Mouse (Mus musculus) kidney, adult 2 months (tissue): ENCODE data around the gene Hba-a2. TPM values are rescaled to one million over a fixed set of nuclear protein-coding genes. Genes with fewer than 3 reads are reported as not detected.

Source experiments
- DNase-seq: peaks from one replicate; pipeline ENCODE4 v3.0.0; 2021
- H3K27ac ChIP-seq: fragments of 200-500 bp; 2 replicates; pipeline ENCODE4 v1.5.1; 2012; ENCODE audit warnings: low read depth, low read length, control low read depth, inconsistent platforms; ENCODE audit not compliant: insufficient read depth
- H3K27me3 ChIP-seq: fragments of 200-500 bp; replicated peaks from 2 replicates; pipeline ENCODE4 v1.6.1; 2012; ENCODE audit warnings: mild to moderate bottlenecking, moderate library complexity, low read length, inconsistent platforms; ENCODE audit not compliant: control insufficient read depth, insufficient read depth
- H3K36me3 ChIP-seq: fragments of 200-500 bp; 2 replicates; pipeline ENCODE4 v1.6.1; 2012; ENCODE audit warnings: mild to moderate bottlenecking, moderate library complexity, low read length, inconsistent platforms; ENCODE audit not compliant: control insufficient read depth, insufficient read depth
- H3K4me1 ChIP-seq: fragments of 200-500 bp; 2 replicates; pipeline ENCODE4 v1.6.1; 2011; ENCODE audit warnings: low read length; ENCODE audit not compliant: control insufficient read depth, insufficient read depth
- H3K4me3 ChIP-seq: fragments of 200-500 bp; 2 replicates; pipeline ENCODE4 v1.5.1; 2011; ENCODE audit warnings: mild to moderate bottlenecking, low read depth, low read length, control low read depth; ENCODE audit not compliant: insufficient read depth
- CTCF ChIP-seq: fragments of 200-500 bp; conservative IDR thresholded peaks from 2 replicates; pipeline ENCODE4 v1.5.1; 2011; ENCODE audit warnings: low read depth, mild to moderate bottlenecking, control low read depth, low read length, moderate library complexity, mixed read lengths; ENCODE audit not compliant: insufficient read depth, insufficient read length
- POLR2A ChIP-seq: fragments of 200-500 bp; IDR thresholded peaks from one replicate; pipeline ENCODE4 v1.6.1; 2011; ENCODE audit warnings: low read depth, low read length, control low read depth
- WGBS: fragments of 180-500 bp; shearing (Covaris S2); methylation state at CpG from one replicate; pipeline ENCODE4 v1.1.7; 2018; 5-methylcytosine and 5-hydroxymethylcytosine counted together
- polyA plus RNA-seq: library from polyadenylated mRNA; depleted of rRNA; stranded (reverse); fragments of >200 nt; gene quantifications from 2 replicates; pipeline ENCODE4 v1.2.3, GENCODE M21; 2012

The Hba-a2 gene
- polyA plus RNA-seq, 1 experiment = 5,122 TPM

DNA sequence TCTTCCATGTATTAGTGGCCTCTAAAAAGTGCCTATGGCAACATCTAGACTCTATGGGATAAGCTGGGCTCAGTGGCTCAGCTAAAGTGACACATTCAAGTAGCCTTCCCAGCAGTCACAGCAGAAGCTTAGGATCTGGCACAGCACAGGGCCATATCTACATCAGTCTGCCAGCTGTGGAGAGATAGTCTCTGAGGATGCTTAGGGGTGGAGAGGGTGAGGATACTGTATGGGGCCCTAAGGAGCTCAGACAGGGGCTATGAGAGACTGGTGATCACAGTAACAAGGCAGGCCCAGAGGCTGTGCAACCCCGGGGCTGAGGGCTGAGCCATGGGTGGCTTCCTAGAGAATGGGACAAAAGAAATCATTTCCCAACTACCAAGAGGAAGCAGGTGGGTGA is 10.7 kb downstream of the Hba-a2 start:
- 83% methylated on average over 1 of the region's 1 CpGs for WGBS
- Histone ChIP-seq H3K4me3 (no peak overlapping the region), H3K27ac (no peak overlapping the region), H3K4me1 (no peaks in the 10 kb centered on the region), H3K36me3 (no peaks in the 10 kb centered on the region), H3K27me3 (no peaks in the 10 kb centered on the region)
- no peak for TF ChIP-seq POLR2A
- DNase-seq = no peak

DNA sequence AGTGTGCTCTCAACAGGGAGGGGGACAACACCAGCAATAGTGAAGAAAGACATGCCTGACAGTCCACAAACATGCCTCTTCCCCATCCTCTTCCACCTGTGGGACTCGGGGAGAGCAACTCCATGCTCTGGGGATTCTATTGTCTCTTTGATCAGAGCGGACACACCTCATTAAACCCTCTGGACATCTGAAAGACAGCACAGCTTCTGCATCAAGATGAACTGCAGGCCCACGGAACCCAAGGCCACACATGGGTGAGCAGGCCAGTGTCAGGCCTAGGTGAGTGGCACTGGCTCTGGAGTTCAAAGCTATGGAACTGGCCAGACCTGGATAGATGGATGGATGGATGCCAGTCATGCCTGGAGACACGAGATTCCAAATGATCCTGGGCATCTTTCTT is 13.2 kb downstream of the Hba-a2 start:
- H3K36me3 ChIP-seq = no peaks in the 10 kb centered on the region
- H3K4me3 ChIP-seq = no peak overlapping the region
- no peaks in the 10 kb centered on the region for H3K27me3 ChIP-seq
- DNase-seq = no peak
- no peak overlapping the region for H3K27ac ChIP-seq
- H3K4me1 ChIP-seq = no peaks in the 10 kb centered on the region
- WGBS = 56% methylated on average over 4 of the region's 4 CpGs
- TF ChIP-seq POLR2A (no peak), CTCF (no peak)

DNA sequence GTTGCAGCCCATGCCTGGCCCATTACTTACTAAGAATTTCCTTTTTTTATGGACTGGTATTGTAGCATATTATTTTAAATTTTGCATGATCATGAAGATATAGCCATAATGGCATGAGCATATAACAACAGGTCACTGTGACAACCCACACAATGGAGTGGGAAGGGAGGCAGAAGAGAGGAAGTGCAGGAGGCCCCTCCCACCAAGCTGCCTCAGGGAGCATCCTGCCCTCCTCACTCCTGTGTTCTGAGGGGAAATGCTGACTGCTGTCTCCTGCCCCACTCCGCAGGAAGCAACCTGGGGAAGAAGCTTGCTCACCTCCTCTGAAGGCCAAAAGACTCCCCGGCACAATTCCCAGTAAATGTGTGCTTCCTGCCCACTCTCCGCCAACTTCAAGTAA is 13.6 kb downstream of the Hba-a2 start:
- H3K36me3 ChIP-seq = no peaks in the 10 kb centered on the region
- no peaks in the 10 kb centered on the region for H3K4me1 ChIP-seq
- no peak overlapping the region for H3K4me3 ChIP-seq
- WGBS = 65% methylated on average over 3 of the region's 3 CpGs
- TF ChIP-seq CTCF (no peak), POLR2A (no peak)
- H3K27me3 ChIP-seq = no peaks in the 10 kb centered on the region
- no peak for DNase-seq
- H3K27ac ChIP-seq = no peak overlapping the region

DNA sequence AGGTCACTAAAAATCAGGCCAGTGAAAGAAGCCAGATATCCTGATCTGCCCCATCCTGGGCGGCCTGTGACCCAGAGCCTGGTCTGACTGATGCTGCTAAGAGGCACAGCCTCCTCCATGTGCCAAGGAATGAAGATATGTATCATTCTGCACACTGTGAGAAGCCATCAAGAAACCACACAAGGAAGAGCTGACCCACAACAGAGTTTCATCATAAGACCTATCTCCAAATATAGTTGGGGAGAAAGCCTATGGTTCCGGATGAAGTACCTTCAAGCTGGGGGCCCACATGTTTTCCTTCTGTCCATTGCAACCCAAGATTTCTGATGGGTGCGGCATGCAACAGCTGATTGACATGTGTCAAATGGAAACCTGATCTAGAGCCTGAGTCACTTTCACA is 19.7 kb downstream of the Hba-a2 start:
- WGBS = 92% methylated on average over 3 of the region's 3 CpGs
- H3K36me3 ChIP-seq = no peaks in the 10 kb centered on the region
- H3K27me3 ChIP-seq = no peaks in the 10 kb centered on the region
- no peak for DNase-seq
- H3K4me1 ChIP-seq = no peaks in the 10 kb centered on the region
- no peak overlapping the region for H3K4me3 ChIP-seq
- no peak overlapping the region for H3K27ac ChIP-seq
- TF ChIP-seq POLR2A = no peak
- no peak for TF ChIP-seq CTCF

DNA sequence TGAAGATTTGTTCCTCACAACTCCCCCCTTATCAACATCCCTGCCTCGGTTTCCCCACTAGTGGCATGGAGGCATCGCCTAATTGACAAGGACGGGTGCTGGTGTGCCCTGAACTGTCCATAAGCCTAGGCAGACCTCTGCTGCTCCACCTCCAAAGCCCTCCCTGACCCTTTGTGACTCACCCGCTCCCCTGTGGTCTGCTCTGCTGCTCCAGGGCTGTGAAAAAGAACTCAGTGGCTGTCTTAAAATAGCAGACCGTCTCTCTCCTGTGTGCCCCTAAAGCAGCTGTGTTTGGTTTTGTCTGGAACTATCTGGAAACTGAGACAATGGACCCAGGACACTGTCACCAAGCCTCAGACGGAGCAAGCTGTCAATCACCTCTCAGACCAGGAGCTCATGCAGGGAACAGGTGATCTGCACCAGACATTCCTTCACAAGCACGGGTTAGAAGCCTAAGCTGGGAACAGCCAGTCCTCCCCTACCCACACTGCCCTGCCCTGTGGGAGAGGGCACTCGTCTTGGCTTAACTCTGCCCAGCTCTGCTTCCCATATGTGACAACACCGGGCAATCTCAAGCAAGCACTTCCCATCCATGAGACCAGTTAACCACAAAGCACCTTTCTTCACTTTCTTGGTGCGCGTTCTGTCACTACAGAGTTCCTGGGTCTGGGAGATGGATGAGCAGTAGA is 24.4 kb downstream of the Hba-a2 start:
- no peak for TF ChIP-seq CTCF
- no peak for TF ChIP-seq POLR2A
- WGBS = 69% methylated on average over 11 of the region's 11 CpGs
- Histone ChIP-seq H3K4me3 (no peak overlapping the region), H3K27me3 (no peaks in the 10 kb centered on the region), H3K4me1 (no peaks in the 10 kb centered on the region), H3K36me3 (no peaks in the 10 kb centered on the region), H3K27ac (no peak overlapping the region)
- DNase-seq = no peak

DNA sequence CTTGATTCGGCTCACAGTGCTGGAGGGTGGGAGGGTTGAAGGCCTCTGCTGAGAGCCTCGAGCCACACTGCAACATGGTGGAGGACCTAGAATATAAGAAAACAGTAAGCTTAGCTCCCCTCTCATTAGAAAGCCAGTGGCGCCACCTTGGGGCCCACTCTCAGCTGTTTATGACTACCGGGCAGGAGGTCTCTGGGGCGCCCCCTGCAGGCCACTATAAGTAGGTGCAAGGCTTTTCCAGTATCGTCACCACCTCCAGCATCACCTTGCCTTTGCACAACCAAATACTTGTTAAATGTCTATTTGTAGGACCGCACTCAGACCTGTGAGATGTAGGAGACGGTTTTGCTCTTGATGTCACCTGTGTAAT is 24.9 kb downstream of the Hba-a2 start:
- H3K27ac ChIP-seq = no peak overlapping the region
- TF ChIP-seq POLR2A = no peak
- TF ChIP-seq CTCF = peak; percentile 63
- no peaks in the 10 kb centered on the region for H3K36me3 ChIP-seq
- 41% methylated on average over 8 of the region's 8 CpGs for WGBS
- H3K4me1 ChIP-seq = no peaks in the 10 kb centered on the region
- H3K4me3 ChIP-seq = no peak overlapping the region
- peak; percentile 48 for DNase-seq
- H3K27me3 ChIP-seq = no peaks in the 10 kb centered on the region

DNA sequence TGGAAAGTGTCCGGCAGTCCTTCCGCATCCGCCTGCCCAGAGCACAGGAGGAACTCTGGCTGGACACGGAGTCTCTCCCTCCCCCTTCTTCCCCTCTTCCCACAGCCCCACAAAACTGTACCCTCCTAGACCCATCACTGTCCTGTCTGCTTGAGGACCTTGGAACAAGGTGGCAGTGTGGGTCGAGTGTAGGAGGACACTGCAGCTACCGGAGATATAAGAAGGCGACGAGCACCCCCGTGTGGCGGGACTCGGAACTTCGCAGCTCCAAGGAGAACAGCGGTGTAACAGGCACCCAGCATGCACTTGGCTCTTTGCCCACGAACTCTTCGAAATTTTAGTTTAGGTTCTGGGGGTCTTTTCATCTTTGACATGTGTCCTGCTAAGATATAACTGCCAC is 28.3 kb downstream of the Hba-a2 start:
- H3K27ac ChIP-seq = no peak overlapping the region
- WGBS = 8% methylated on average over 15 of the region's 15 CpGs
- H3K27me3 ChIP-seq = no peaks in the 10 kb centered on the region
- H3K4me3 ChIP-seq = peak overlapping the region; percentile 53; the same call in 1 of the 2 replicates
- TF ChIP-seq CTCF (peak; percentile 85), POLR2A (no peak)
- peak; percentile 89 for DNase-seq
- H3K4me1 ChIP-seq = no peaks in the 10 kb centered on the region
- H3K36me3 ChIP-seq = no peaks in the 10 kb centered on the region

DNA sequence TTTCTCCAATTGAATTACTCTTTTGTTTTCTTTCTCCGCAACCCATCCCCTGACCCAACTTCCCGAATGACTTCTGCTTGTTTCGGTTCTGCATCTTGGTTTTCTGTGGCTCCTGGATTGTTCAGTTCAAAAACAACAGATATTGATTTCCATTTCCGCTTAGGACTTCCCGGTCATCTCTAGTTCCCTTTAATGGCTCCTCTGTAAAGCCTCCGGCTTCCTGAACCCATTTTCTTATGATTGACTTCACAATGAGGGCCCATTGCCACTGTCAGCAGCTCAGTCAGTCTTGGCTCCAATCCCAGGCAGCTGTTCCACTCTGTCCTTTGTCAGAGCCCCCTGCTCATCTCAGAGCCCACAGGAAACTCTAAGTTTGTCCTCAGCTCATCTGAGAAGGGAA is 34.8 kb downstream of the Hba-a2 start:
- Histone ChIP-seq H3K4me3 (no peak overlapping the region), H3K27ac (0 out of 2 replicates have a peak overlapping the region, but pooled peaks have one; percentile 14), H3K36me3 (no peaks in the 10 kb centered on the region), H3K27me3 (no peaks in the 10 kb centered on the region), H3K4me1 (no peaks in the 10 kb centered on the region)
- 31% methylated on average over 6 of the region's 6 CpGs for WGBS
- DNase-seq = peak; percentile 74
- TF ChIP-seq POLR2A = no peak
- TF ChIP-seq CTCF = no peak
